In the genomic region with DNA sequence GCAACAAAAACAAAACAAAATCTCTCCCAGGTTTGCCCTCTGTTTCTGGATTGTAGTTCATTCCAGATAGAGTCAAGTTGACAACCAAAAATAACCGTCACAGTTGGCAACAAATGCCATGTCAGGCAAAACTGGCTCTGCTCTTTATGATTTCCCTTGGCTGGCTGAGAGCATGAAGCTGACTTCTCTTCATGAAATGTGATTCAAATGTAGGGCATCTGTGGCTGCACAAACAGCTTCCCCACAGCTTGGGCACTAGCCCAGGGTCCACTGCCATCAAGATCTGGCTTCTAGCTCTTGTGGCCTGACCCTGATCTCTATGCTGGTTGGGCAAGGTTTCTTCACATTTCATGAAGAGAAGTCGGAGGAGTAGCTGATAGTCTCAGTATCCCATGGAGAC, we compare ENCODE assay signal across 14 mouse cellular contexts. TPM values are rescaled to one million over a fixed set of nuclear protein-coding genes. Genes with fewer than 3 reads are reported as not detected.
DNase-seq lines count a peak whose midpoint lies in the region; ATAC-seq lines count a peak whose summit lies in the region.
"Had no signal": no experiment of that assay in that cellular context is flagged by ENCODE, and none has a peak within 500 bp of the region (broad histone marks: within the 10 kb centered on the region; RNA-seq: fewer than 3 reads in every experiment).

No protein-coding gene starts in this region.

- intact Hi-C loops in heart, postnatal 14 days (cut with DNase I), result loop anchor here (5.0 kb wide), 1 partner anchor 40 kb away; no protein-coding TSS in a partner anchor

- no peaks in the 10 kb centered on the region for H3K9me3 ChIP-seq in embryonic facial prominence, embryonic 10.5 days
- H3K9me3 ChIP-seq: embryonic facial prominence, embryonic 15.5 days; forebrain, embryonic 15.5 days; hindbrain, embryonic 10.5 days; liver, embryonic 15.5 days had no signal

- no peak for ATAC-seq in megakaryocyte, adult 5-6 weeks (ENCODE audit: poor library complexity, severe bottlenecking)
- ATAC-seq: forebrain, embryonic 15.5 days; intestine, postnatal 0 days had no signal

- H3K4me3 ChIP-seq in embryonic facial prominence, embryonic 10.5 days, result no peak overlapping the region
- H3K4me3 ChIP-seq: embryonic facial prominence, embryonic 15.5 days; forebrain, embryonic 15.5 days; hindbrain, embryonic 10.5 days; liver, embryonic 15.5 days had no signal

- H3K4me1 ChIP-seq in embryonic facial prominence, embryonic 10.5 days, result no peaks in the 10 kb centered on the region
- H3K4me1 ChIP-seq: forebrain, embryonic 15.5 days; hindbrain, embryonic 10.5 days had no signal

- H3K36me3 ChIP-seq in embryonic facial prominence, embryonic 10.5 days (replicated peaks), result no peaks in the 10 kb centered on the region
- H3K36me3 ChIP-seq: embryonic facial prominence, embryonic 15.5 days; forebrain, embryonic 15.5 days; hindbrain, embryonic 10.5 days; liver, embryonic 15.5 days had no signal

- no peak overlapping the region for H3K27ac ChIP-seq in embryonic facial prominence, embryonic 10.5 days (replicated peaks)
- H3K27ac ChIP-seq: embryonic facial prominence, embryonic 15.5 days; forebrain, embryonic 15.5 days; hindbrain, embryonic 10.5 days; liver, embryonic 15.5 days had no signal

- H3K27me3 ChIP-seq in embryonic facial prominence, embryonic 10.5 days (replicated peaks; ENCODE audit: low read depth, poor library complexity, severe bottlenecking), result no peaks in the 10 kb centered on the region
- H3K27me3 ChIP-seq: embryonic facial prominence, embryonic 15.5 days; forebrain, embryonic 15.5 days had no signal

- WGBS in embryonic facial prominence, embryonic 10.5 days, result 85% methylated on average over 2 of the region's 2 CpGs

- peak; percentile 69 for DNase-seq in adrenal gland, adult 2 months
- no peak for DNase-seq in adrenal gland, postnatal 4 days (ENCODE audit: low spot score in 2 of 2)
- DNase-seq in layer of hippocampus, adult 9-10 months (ENCODE audit: low spot score), result peak; percentile 29
- no peak for DNase-seq in layer of hippocampus, adult 8-10 months (ENCODE audit: low spot score in 2 of 2)
- peak; percentile 68 to 70 for DNase-seq in cerebellum, postnatal 14 days
- DNase-seq in heart, postnatal 14 days, result peak; percentile 17 to 50
- no peak for DNase-seq in embryonic facial prominence, embryonic 10.5 days (ENCODE audit: low spot score)
- DNase-seq: right cerebral cortex, postnatal 4 days had no signal

RNA-seq across cellular contexts. Expression of gene Agpat3, which starts 9.7 kb away (rescaled TPM):
- 100 to 1,000 TPM; 346 to 422 TPM for total RNA-seq in adrenal gland, adult 2 months (2021)
- polyA plus RNA-seq in adrenal gland, adult 2 months (2012; rRNA removed), result 543 and 654 TPM in 2 replicates
- total RNA-seq in adrenal gland, postnatal 4 days (2021), result 100 to 1,000 TPM; 203 to 217 TPM
- total RNA-seq in layer of hippocampus, adult 8-10 months (2022), result 100 to 1,000 TPM; 201 to 224 (median 209) TPM
- total RNA-seq in heart, postnatal 14 days (2021), result 100 to 1,000 TPM; 246 to 265 TPM
- total RNA-seq in megakaryocyte, adult 5-6 weeks (2015), result 1.8 and 2.4 TPM in 2 replicates
- total RNA-seq in megakaryocyte, adult 5-6 weeks (2017), result 2.8 and 5.2 TPM in 2 replicates
- 32.8 and 39.8 TPM in 2 replicates for polyA plus RNA-seq in embryonic facial prominence, embryonic 10.5 days (2016; fragmentation: Nextera tagmentation; extraction: Ambion mirVana)

RNA-seq across cellular contexts. Expression of gene Rrp1, which starts 50.9 kb away (rescaled TPM):
- 100 to 1,000 TPM; 234 to 244 TPM for total RNA-seq in adrenal gland, adult 2 months (2021)
- 52.6 and 73.7 TPM in 2 replicates for polyA plus RNA-seq in adrenal gland, adult 2 months (2012; rRNA removed)
- 100 to 1,000 TPM; 282 to 296 TPM for total RNA-seq in adrenal gland, postnatal 4 days (2021)
- total RNA-seq in layer of hippocampus, adult 8-10 months (2022), result 100 to 1,000 TPM; 323 to 359 (median 334) TPM
- total RNA-seq in heart, postnatal 14 days (2021), result 100 to 1,000 TPM in 1 of 2 experiments, 10 to 100 TPM in 1; 100.0 to 104 TPM
- 32.9 and 38.3 TPM in 2 replicates for total RNA-seq in megakaryocyte, adult 5-6 weeks (2015)
- 173 and 213 TPM in 2 replicates for total RNA-seq in megakaryocyte, adult 5-6 weeks (2017)
- polyA plus RNA-seq in embryonic facial prominence, embryonic 10.5 days (2016; fragmentation: Nextera tagmentation; extraction: Ambion mirVana), result 358 and 365 TPM in 2 replicates

Comparison
In these comparisons a context has a peak if more than half of its experiments do, and no peak if none do; other contexts are left out.
1. DNase-seq: peak in adrenal gland, adult 2 months (single experiment), layer of hippocampus, adult 9-10 months (single experiment), cerebellum, postnatal 14 days (2 of 2) and heart, postnatal 14 days (2 of 2); none in adrenal gland, postnatal 4 days (0 of 2), layer of hippocampus, adult 8-10 months (0 of 2) and embryonic facial prominence, embryonic 10.5 days (single experiment).
2. RNA of gene Agpat3, which starts 9.7 kb away (total RNA-seq): 346 to 422 TPM in adrenal gland, adult 2 months, 246 to 265 TPM in heart, postnatal 14 days, 203 to 217 TPM in adrenal gland, postnatal 4 days and 201 to 224 TPM in layer of hippocampus, adult 8-10 months; 1.8 to 5.2 TPM in megakaryocyte, adult 5-6 weeks; every median in the first group is over 10 times any median in the second.